Mouse (Mus musculus): Measurements from ENCODE around the gene Lhfp.
A peak's percentile ranks its signal among the peaks of the same experiment; 100 is the strongest.

Lhfp gene

GRCm38 (mm10) chr3:53284471-53285177, 243.3 kb downstream of the Lhfp start:
- peak; percentile 18 to 27 for DNase-seq

- DNase-seq, result no peak
Observed at GRCm38 (mm10) chr3:53288662-53289061, 247.3 kb downstream of the Lhfp start.

- DNase-seq, result no peak
Observed at GRCm38 (mm10) chr3:53289589-53290219, 248.4 kb downstream of the Lhfp start.

DNA sequence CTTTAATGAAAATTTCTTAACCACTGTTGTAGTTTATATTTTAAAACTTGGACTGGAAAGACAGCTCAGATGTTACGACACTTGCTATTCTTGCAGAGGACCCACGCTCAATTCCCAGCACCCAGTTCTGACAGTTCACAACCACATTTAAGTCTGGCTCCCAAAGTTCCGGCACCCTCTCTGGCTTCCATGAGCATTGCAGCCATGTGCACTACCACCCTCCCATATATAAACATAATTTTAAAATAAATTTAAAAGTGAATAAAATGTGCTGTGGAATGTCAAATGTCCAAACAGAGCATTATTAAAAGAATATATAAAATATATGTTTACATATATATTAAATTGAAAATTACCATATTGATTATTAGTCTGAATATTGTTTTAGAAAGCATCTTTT, 249.9 kb downstream of the Lhfp start:
- no peak for DNase-seq

DNA sequence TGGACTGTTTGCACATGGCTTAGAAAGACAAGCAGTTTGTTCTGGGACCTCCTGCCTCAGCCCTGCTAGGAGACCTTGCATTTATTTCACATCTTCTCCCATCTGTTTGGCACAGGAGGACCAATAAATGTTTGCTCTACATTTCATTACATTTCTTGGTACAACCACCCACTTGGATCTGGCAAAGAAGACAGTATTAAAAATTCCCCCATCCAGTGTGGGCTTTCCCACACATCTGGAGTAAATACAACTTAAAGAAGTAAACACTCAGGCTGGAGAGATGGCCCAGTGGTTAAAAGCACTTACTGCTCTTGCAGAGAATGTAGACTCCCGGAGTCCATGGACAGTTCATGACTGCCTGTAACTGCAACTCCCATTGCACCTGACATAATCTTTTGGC, 250.6 kb downstream of the Lhfp start:
- DNase-seq, result no peak

GRCm38 (mm10) chr3:53292474-53292873, 251.1 kb downstream of the Lhfp start:
- no peak for DNase-seq

DNA sequence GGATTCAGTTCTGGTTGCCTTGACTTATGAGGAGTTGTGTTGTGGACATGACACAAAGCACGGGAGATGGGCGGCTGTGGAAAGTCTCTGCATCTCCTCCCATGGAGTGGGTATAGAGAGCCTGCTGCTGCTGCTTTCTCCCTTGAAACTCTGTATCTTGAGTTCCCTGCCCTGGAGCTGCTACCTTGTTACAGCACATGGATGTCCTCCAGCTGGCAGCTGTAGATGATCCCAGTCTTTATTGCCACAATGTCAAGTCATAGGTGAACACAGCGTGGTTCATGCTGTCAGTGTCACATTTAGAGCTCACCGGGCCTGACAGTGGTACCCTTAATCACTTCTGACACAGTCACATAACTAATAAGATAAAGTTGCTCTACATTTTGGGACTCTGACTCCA, 251.7 kb downstream of the Lhfp start:
- DNase-seq, result no peak

- no peak for DNase-seq
Observed at GRCm38 (mm10) chr3:53293901-53294433, 252.6 kb downstream of the Lhfp start.

- no peak for DNase-seq
Observed at GRCm38 (mm10) chr3:53294855-53295254, 253.5 kb downstream of the Lhfp start.

DNA sequence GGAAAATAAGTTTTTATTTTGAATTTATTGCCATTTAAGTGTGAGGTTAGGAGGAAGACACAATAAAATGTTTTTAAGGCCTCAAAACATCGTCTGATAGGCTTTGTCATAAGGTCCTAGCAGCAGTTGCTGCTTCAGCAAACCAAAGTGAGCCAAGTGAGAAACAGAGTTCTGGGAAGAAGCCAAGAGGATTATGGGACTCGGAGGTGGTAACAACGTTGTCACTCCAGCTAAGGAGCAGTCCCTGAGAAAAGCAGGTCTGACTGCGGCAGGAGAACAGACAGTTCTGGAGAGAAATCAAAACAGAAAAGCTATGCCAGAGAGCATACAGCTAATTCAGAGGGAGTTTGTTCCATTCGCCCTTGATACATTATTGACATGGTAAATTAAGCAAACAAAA, 260.5 kb downstream of the Lhfp start:
- no peak for DNase-seq

- DNase-seq, result no peak
Observed at GRCm38 (mm10) chr3:53304123-53304900, 263.0 kb downstream of the Lhfp start.

- DNase-seq, result no peak
Observed at GRCm38 (mm10) chr3:53305860-53306259, 264.5 kb downstream of the Lhfp start.

- DNase-seq, result peak; percentile 11 to 12
Observed at GRCm38 (mm10) chr3:53308649-53309048, 267.3 kb downstream of the Lhfp start.

DNA sequence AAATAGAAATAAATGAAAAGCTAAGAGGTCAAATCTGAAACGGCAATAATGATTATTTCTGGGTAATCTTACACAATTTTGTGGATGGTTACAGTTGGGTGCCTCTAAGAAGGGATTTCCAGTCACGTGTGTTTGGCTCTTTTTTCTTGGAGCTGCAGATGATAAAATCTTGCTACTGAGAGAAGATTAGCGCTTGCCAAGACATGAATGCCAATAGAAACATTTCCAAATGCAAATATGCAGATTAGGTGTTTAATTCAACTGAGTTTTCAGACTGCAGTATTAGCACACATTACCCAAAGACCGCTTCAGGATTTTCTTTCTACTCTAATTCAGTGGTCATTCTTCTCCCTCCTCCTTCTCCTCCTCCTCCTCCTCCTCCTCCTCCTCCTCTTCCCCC, 268.8 kb downstream of the Lhfp start:
- DNase-seq, result no peak

DNA sequence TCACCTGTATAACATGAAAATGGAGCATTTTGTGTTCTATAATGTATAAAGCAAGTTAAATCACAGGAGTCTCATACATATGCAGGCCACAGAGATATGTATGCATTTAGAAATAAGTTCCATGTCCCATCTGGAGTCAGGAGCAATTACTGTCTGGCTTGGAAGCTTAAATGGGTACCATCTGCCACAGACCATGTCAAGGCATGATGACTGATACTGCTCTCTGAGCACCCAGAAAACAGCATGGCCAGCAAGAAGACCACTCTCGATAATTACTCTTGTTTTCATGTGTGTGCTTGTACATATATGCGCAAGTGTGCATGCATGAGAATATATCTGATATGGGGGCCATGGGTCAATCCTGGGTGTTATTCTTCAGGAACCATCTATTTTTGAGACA, 269.3 kb downstream of the Lhfp start:
- DNase-seq, result no peak

Measured in B cell, adult 2 months (primary cell).